Mouse (Mus musculus) G1E (cell line): ENCODE measurements around the gene Fank1.

ENCODE experiments used
- CTCF ChIP-seq: IDR thresholded peaks from 2 replicates; pipeline ENCODE4 v1.5.1; 2012; ENCODE audit warnings: low read depth, low read length, inconsistent platforms, mixed read lengths
- GATA1 ChIP-seq: IDR thresholded peaks from 2 replicates; pipeline ENCODE4 v1.6.1; 2012; ENCODE audit warnings: borderline replicate concordance, low read length, inconsistent platforms, mixed read lengths
- GATA2 ChIP-seq: IDR thresholded peaks from 2 replicates; pipeline ENCODE4 v1.6.1; 2012; ENCODE audit warnings: low read depth, low read length, inconsistent platforms, borderline replicate concordance
- POLR2AphosphoS5 ChIP-seq: IDR thresholded peaks from 2 replicates; pipeline ENCODE4 v1.6.1; 2012; ENCODE audit warnings: low read depth, low read length, inconsistent platforms; ENCODE audit not compliant: insufficient replicate concordance
- TAL1 ChIP-seq: conservative IDR thresholded peaks from 2 replicates; pipeline ENCODE4 v1.6.1; 2012; ENCODE audit warnings: low read depth, low read length, inconsistent platforms, mixed read lengths

DNA sequence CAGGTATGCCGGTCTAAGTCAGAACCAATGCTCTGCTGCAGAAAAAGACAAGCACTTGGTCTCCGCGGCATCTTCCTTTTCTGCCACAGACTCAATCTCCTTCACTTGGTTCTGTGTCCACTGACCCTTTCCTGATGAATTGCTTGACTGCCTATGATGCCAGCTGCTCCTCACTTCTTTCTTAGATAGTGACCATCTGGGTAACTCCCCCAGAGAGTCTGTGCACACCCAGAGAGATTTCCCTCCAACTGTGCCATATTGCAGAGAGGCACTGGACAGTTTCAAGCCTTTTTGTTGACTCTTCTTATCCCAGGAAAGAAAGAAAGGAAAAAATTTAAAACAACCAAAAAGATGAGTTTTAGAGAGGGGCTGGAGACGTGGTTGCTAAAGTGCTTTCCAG lies 144.6 kb downstream of the Fank1 start:
- TF ChIP-seq POLR2AphosphoS5 (no peak), CTCF (no peak), TAL1 (no peak), GATA1 (no peak), GATA2 (no peak)
